In the genomic region with DNA sequence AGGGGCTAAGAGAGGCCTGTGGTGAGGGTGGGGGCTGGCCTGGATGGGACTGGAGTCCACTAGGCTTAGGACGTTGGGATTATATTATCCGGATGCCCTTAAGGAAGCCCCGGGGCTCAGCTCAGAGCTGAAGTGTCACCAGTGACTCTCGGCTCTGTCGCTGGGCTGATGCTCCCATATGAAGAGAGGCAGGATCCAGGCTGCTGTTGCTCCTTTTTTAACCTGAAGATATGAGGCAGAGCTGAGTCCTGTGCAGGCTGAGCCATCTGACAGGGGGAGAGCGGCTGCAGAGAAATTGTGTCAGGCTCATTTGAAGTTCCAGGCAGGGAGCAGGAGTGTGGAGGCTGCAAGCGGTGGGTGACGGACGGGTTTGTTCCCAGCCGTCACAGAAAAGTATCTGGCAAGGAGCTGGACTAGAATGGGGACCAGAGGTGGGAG, we compare ENCODE assay signal across 12 mouse cellular contexts.
A peak's percentile ranks its signal among the peaks of the same experiment; 100 is the strongest.
DNase-seq lines count a peak whose midpoint lies in the region; ATAC-seq lines count a peak whose summit lies in the region.
"Had no signal": no experiment of that assay in that cellular context is flagged by ENCODE, and none has a peak within 500 bp of the region (broad histone marks: within the 10 kb centered on the region; RNA-seq: fewer than 3 reads in every experiment).

No protein-coding gene starts in this region.

- 14% methylated on average over 10 of the region's 10 CpGs for WGBS in forebrain, embryonic 15.5 days
- WGBS in heart, embryonic 12.5 days, result 15% methylated on average over 10 of the region's 10 CpGs
- 15% methylated on average over 10 of the region's 10 CpGs for WGBS in heart, embryonic 10.5 days

- DNase-seq in left cerebral cortex, adult 11 months (ENCODE audit: low spot score), result peak; percentile 57
- no peak for DNase-seq in left cerebral cortex, postnatal 4 days
- DNase-seq in left cerebral cortex, postnatal 14 days (ENCODE audit: low spot score in 2 of 2), result peak; percentile 68 to 78
- peak; percentile 63 to 74 for DNase-seq in right cerebral cortex, postnatal 10 days (ENCODE audit: low spot score in 2 of 2)
- DNase-seq in heart, embryonic 10.5 days (ENCODE audit: low spot score), result no peak
- DNase-seq: cerebellum, postnatal 14 days; gastrocnemius, postnatal 25 days; heart, postnatal 10 days had no signal

- H3K4me2 ChIP-seq in forebrain, embryonic 15.5 days (replicated peaks), result 0 out of 2 replicates have a peak overlapping the region, but pooled peaks have one; percentile 4
- H3K4me2 ChIP-seq in heart, embryonic 12.5 days, result no peak overlapping the region

- peaks cover 30% of the 10 kb centered on the region for H3K4me1 ChIP-seq in forebrain, embryonic 15.5 days
- no peaks in the 10 kb centered on the region for H3K4me1 ChIP-seq in heart, embryonic 12.5 days (replicated peaks)
- H3K4me1 ChIP-seq in heart, embryonic 10.5 days, result 0 out of 2 replicates have a peak, but pooled peaks cover 3% of the 10 kb centered on the region

- H3K9ac ChIP-seq in forebrain, embryonic 15.5 days (replicated peaks), result no peak overlapping the region
- H3K9ac ChIP-seq in heart, embryonic 12.5 days, result no peak overlapping the region

- H3K4me3 ChIP-seq in forebrain, embryonic 15.5 days, result no peak overlapping the region
- no peak overlapping the region for H3K4me3 ChIP-seq in heart, embryonic 12.5 days
- no peak overlapping the region for H3K4me3 ChIP-seq in heart, embryonic 10.5 days

- H3K27ac ChIP-seq in forebrain, embryonic 15.5 days (replicated peaks), result no peak overlapping the region
- H3K27ac ChIP-seq in heart, embryonic 12.5 days (ENCODE audit: poor library complexity, severe bottlenecking), result no peak overlapping the region
- no peak overlapping the region for H3K27ac ChIP-seq in heart, embryonic 10.5 days
- H3K27ac ChIP-seq: kidney, postnatal 0 days had no signal

- peak; percentile 36; the same call in 1 of the 2 replicates for ATAC-seq in forebrain, embryonic 15.5 days (replicated peaks)
- no peak for ATAC-seq in heart, embryonic 12.5 days (ENCODE audit: insufficient number of reproducible peaks, low FRiP score)
- ATAC-seq in inflammation-experienced regulatory T-cells, adult 6 months, result no peak

- intact Hi-C loops in left cerebral cortex, postnatal 4 days (cut with DNase I), result no loop called here
- intact Hi-C loops in left cerebral cortex, postnatal 14 days (cut with DNase I), result loop anchor here (5.0 kb wide), 1 partner anchor 41 kb away; no protein-coding TSS in a partner anchor

- no peaks in the 10 kb centered on the region for H3K36me3 ChIP-seq in forebrain, embryonic 15.5 days
- no peaks in the 10 kb centered on the region for H3K36me3 ChIP-seq in heart, embryonic 12.5 days
- no peaks in the 10 kb centered on the region for H3K36me3 ChIP-seq in heart, embryonic 10.5 days

- H3K9me3 ChIP-seq in forebrain, embryonic 15.5 days, result no peaks in the 10 kb centered on the region
- H3K9me3 ChIP-seq in heart, embryonic 12.5 days (replicated peaks), result no peaks in the 10 kb centered on the region
- H3K9me3 ChIP-seq in heart, embryonic 10.5 days, result no peaks in the 10 kb centered on the region

- no peaks in the 10 kb centered on the region for H3K27me3 ChIP-seq in forebrain, embryonic 15.5 days
- H3K27me3 ChIP-seq in heart, embryonic 12.5 days (replicated peaks), result peaks cover 73% of the 10 kb centered on the region
- peaks cover 71% of the 10 kb centered on the region for H3K27me3 ChIP-seq in heart, embryonic 10.5 days (ENCODE audit: insufficient read depth, poor library complexity, severe bottlenecking)

Comparison
In these comparisons a context has a peak if more than half of its experiments do, and no peak if none do; other contexts are left out.
1. DNase-seq: peak in left cerebral cortex, adult 11 months (single experiment), left cerebral cortex, postnatal 14 days (2 of 2) and right cerebral cortex, postnatal 10 days (2 of 2); none in left cerebral cortex, postnatal 4 days (single experiment) and heart, embryonic 10.5 days (single experiment).